Mouse (Mus musculus): ENCODE measurements around the gene Cdc73. TPM values are rescaled to one million over a fixed set of nuclear protein-coding genes. Genes with fewer than 3 reads are reported as not detected.

Gene Cdc73
- polyA plus RNA-seq (2012; rRNA removed): 12.9 and 13.5 TPM in 2 replicates

DNA sequence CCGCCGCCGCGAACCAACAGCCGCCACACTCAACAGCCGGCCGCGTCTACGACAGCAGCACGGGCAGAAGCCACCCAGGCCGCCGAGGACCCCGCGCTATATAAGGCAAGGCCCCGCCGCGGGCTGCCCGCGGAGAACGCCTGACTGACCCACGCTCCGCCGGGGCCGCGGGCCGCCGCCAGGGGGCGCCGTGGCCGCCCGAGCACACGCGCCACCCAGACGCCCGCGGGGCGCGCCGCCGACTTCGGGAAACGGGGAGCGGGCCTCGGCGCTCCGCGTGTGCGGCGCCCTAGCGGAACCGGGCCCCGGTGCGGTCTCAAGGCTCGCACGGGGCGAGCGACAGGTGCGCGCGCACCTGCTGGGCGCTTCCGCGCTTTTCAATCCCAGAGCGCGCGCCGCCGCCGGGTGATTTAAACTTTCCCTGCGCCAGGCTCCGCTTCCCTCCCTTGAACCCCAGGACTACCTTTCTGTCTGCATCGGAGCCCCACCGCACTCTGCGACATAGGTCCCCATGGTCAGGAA is at the start of gene Cdc73:
Gene Cdc73 (minus strand): TSS at position 153 of the 522 bp plus-strand sequence.

DNA sequence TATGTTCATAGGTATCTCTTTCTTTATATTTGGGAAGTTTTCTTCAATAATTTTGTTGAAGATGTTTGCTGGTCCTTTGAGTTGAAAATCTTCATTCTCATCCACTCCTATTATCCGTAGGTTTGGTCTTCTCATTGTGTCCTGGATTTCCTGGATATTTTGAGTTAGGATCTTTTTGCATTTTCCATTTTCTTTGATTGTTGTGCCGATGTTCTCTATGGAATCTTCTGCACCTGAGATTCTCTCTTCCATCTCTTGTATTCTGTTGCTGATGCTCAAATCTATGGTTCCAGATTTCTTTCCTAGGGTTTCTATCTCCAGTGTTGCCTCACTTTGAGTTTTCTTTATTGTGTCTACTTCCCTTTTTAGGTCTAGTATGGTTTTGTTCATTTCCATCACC is 13.3 kb upstream of the Cdc73 start, which contains the start of gene Glrx2:
Gene Glrx2 (plus strand): TSS at position 301 of the 400 bp plus-strand sequence.

DNA sequence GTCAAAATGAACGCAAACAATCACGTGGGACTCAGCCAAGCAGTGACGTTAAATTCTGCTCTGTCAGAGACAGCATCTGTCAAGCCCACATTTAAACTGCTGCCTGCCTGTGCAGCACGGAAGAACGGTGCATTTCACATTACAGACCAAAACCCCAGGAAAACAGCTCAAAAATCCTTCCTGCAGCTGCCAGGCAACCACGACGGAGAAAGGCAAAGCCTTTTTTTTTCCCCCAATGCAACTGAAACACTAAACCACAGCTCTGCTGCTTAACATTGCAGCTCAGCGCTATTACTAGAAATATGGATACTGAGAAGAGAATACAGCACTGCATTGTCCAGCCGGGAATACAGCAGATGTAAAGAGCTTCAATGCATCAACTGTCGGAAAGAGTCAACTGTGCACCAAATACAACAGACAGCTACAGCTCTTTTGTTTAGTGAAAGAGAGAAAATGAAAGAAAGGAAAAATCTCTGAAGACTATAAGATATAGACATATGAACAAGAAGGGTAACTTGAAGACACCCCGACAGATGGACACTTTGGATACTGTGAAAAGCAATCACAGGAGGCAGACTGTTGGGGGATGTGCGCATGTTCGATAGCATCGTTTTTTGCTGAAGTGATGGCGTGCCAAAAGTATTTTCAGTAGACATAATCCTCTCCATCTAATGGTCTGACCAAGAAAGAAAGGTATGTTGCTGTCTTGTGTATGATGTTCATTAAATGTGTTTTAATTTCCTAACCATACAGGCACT is 61.9 kb downstream of the Cdc73 start, which contains the start of gene B3galt2:
Gene B3galt2 (plus strand): TSS at position 15 of the 758 bp plus-strand sequence.

Other genes starting within 250 kb of the Cdc73 start
- 0.01 TPM in 1 of 2 replicates, not detected in the other for gene B3galt2, start 62.2 kb downstream of the Cdc73 start, polyA plus RNA-seq (2012; rRNA removed)
- 20.9 and 21.2 TPM in 2 replicates for gene Glrx2, start 13.4 kb upstream of the Cdc73 start, polyA plus RNA-seq (2012; rRNA removed)
- 0.78 and 0.90 TPM in 2 replicates for gene Trove2, start 74.2 kb upstream of the Cdc73 start, polyA plus RNA-seq (2012; rRNA removed)
- 23.8 and 26.4 TPM in 2 replicates for gene Uchl5, start 74.4 kb upstream of the Cdc73 start, polyA plus RNA-seq (2012; rRNA removed)